Mouse (Mus musculus) C2C12 (cell line): ENCODE data around the gene Dync1li2.

ENCODE experiments used
- CEBPB ChIP-seq: IDR thresholded peaks from one replicate; pipeline ENCODE4 v1.6.1; 2011; ENCODE audit warnings: low read depth, mild to moderate bottlenecking, control low read depth, moderate library complexity
- CTCF ChIP-seq: IDR thresholded peaks from one replicate; pipeline ENCODE4 v1.5.1; 2011; ENCODE audit not compliant: control insufficient read depth, insufficient read depth, insufficient read length
- MYOD1 ChIP-seq: IDR thresholded peaks from one replicate; pipeline ENCODE4 v1.6.1; 2011; ENCODE audit warnings: low read depth; ENCODE audit not compliant: control insufficient read depth, insufficient read length
- USF1 ChIP-seq: IDR thresholded peaks from one replicate; pipeline ENCODE4 v1.6.1; 2011; ENCODE audit warnings: low read depth, mild to moderate bottlenecking, control low read depth, moderate library complexity

- TF ChIP-seq CTCF (no peak), CEBPB (no peak), MYOD1 (no peak), USF1 (no peak)
Measured at GRCm38 (mm10) chr8:104433191-104433842, 9.5 kb downstream of the Dync1li2 start.
